Mouse (Mus musculus) bone marrow macrophage, adult 2 months (primary cell): Measurements from ENCODE around the gene Rpl5. TPM values are rescaled to one million over a fixed set of nuclear protein-coding genes. Genes with fewer than 3 reads are reported as not detected.

ENCODE experiments used
- H3K27ac ChIP-seq: 2 replicates; pipeline ENCODE4 v1.5.1; 2012; ENCODE audit warnings: low read depth, low read length; ENCODE audit not compliant: insufficient read depth
- H3K4me1 ChIP-seq: 2 replicates; pipeline ENCODE4 v1.6.1; 2012; ENCODE audit warnings: low read length; ENCODE audit not compliant: control insufficient read depth, insufficient read depth
- H3K4me3 ChIP-seq: 2 replicates; pipeline ENCODE4 v1.5.1; 2012; ENCODE audit warnings: mild to moderate bottlenecking, low read length, moderate library complexity; ENCODE audit not compliant: insufficient read depth
- CTCF ChIP-seq: IDR thresholded peaks from 2 replicates; pipeline ENCODE4 v1.5.1; 2012; ENCODE audit warnings: low read depth, mild to moderate bottlenecking, low read length, moderate library complexity
- POLR2A ChIP-seq: IDR thresholded peaks from 2 replicates; pipeline ENCODE4 v1.6.1; 2012; ENCODE audit warnings: mild to moderate bottlenecking, low read depth, low read length, borderline replicate concordance
- polyA plus RNA-seq: library from polyadenylated mRNA; stranded (reverse); fragments of >200 nt; gene quantifications from 2 replicates; pipeline ENCODE4 v1.2.4, GENCODE M21; 2012; ENCODE audit not compliant: missing spikeins, insufficient read depth, insufficient read length

Gene Rpl5
- polyA plus RNA-seq, 1 experiment, result 54.3 TPM

- Histone ChIP-seq H3K27ac (no peak overlapping the region), H3K4me1 (peaks cover 7% of the 10 kb centered on the region), H3K4me3 (no peak overlapping the region)
- TF ChIP-seq POLR2A, result no peak
- TF ChIP-seq CTCF, result no peak
These were observed 4.0 kb upstream of the Rpl5 start for GRCm38 (mm10) chr5:107896265-107896664.

DNA sequence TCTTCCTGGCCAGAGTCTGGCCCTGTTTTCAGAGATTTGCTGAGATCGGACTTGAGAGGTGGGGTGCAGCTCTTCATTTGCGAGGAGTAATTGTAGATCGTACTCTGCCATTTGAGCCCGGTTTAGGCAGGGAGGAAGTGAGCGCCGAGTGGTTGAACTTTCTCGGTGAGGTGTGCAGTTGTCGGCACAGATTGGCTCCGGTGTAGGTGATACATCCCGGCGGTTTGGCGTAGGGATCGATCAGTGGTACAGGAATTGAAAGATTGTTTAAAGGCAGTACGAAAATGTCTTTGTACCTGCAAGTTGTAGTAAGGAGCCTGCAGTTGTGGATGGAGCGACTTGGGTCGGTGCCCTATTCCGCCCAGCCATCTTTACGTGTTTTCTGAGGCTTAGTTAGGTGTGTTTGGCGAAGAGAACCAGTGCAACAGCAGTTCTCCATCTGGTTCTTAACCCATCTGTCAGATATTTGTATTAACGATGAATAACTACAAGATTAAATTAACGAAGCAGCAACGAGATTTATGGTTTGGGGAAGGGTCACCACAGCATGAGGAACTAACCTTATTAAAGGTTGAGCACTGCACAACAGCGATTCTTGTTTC lies 813 bp downstream of the Rpl5 start:
- Histone ChIP-seq H3K27ac (peak overlapping the region; percentile 82), H3K4me3 (peak overlapping the region; percentile 81), H3K4me1 (peaks cover 10% of the 10 kb centered on the region)
- TF ChIP-seq CTCF, result no peak
- TF ChIP-seq POLR2A, result no peak

DNA sequence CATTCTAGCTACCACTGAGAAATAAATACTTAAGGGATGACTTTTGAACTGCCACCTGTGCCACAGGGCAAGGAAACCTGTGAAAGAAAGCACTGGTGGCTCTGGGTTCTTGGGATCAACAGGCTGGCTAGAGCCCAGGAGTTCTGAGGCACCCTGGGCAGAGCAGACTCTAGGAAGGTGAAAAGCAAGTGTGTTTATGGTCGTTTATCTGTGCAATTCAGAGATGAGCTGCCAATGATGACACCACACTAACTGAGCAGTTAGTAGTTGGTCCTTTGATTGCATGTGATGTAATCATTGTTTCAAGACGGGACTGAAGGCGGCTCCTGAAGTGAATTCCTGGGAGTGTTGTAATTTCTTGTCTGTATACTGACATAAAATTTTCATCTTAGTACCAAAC lies 4.0 kb downstream of the Rpl5 start:
- TF ChIP-seq CTCF (no peak), POLR2A (no peak)
- Histone ChIP-seq H3K4me3 (no peak overlapping the region), H3K4me1 (peaks cover 3% of the 10 kb centered on the region; the same call in 1 of the 2 replicates), H3K27ac (no peak overlapping the region)

- Histone ChIP-seq H3K4me3 (no peak overlapping the region), H3K27ac (no peak overlapping the region), H3K4me1 (peaks cover 5% of the 10 kb centered on the region)
- TF ChIP-seq POLR2A (no peak), CTCF (no peak)
These were observed 8.3 kb downstream of the Rpl5 start for GRCm38 (mm10) chr5:107908514-107909110.

DNA sequence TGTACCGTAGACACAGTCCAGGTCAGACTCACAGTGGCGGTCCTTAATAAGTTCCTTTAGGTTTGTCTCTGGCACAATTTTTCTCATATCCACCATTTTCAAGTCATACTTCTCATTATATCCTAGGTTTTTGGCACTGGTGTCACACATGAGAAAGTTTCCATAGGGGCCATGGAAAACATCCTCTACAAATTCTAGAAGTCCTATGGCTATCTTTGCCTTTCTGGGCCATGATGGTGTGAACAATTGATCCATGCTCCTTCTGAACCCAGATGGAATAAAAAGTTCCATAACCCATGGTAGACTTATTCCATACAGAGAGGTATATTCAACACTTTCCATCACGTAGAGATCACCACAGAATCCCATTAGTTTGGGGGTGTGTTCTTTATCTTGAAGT lies 9.4 kb downstream of the Rpl5 start:
- Histone ChIP-seq H3K4me3 (no peak overlapping the region), H3K4me1 (peaks cover 5% of the 10 kb centered on the region), H3K27ac (0 out of 2 replicates have a peak overlapping the region, but pooled peaks have one; percentile 26)
- no peak for TF ChIP-seq CTCF
- no peak for TF ChIP-seq POLR2A

- TF ChIP-seq CTCF (no peak), POLR2A (no peak)
- Histone ChIP-seq H3K27ac (peak overlapping the region; percentile 26; the same call in 1 of the 2 replicates), H3K4me1 (peaks cover 5% of the 10 kb centered on the region), H3K4me3 (no peak overlapping the region)
These were observed 9.8 kb downstream of the Rpl5 start for GRCm38 (mm10) chr5:107910084-107910616.

DNA sequence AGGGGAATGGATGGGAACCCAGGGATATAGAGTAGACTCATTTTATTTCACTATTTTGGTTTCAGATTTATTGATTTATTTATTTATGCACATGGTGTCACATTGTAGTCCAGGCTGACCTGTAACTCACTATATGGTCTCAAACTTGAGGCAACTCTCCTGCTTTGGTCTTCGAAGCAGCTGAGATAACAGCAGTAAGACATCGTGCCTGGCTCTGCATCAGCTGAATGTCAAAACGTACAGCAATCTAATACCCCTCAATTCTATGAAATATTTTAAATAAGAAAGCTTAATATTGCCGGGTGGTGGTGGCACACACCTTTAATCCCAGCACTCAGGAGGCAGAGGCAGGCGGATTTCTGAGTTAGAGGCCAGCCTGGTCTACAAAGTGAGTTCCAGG lies 10.7 kb downstream of the Rpl5 start:
- TF ChIP-seq CTCF (no peak), POLR2A (no peak)

GRCm38 (mm10) chr5:107915280-107915679 lies 15.0 kb downstream of the Rpl5 start:
- H3K27ac ChIP-seq, result no peak overlapping the region
- H3K4me1 ChIP-seq, result peaks cover 3% of the 10 kb centered on the region; the same call in 1 of the 2 replicates
- TF ChIP-seq POLR2A (no peak), CTCF (no peak)
- H3K4me3 ChIP-seq, result no peak overlapping the region

More for the DNA sequence above, 10.7 kb downstream of the Rpl5 start:
- Histone ChIP-seq H3K4me3 (no peak overlapping the region), H3K27ac (no peak overlapping the region), H3K4me1 (peaks cover 5% of the 10 kb centered on the region)

DNA sequence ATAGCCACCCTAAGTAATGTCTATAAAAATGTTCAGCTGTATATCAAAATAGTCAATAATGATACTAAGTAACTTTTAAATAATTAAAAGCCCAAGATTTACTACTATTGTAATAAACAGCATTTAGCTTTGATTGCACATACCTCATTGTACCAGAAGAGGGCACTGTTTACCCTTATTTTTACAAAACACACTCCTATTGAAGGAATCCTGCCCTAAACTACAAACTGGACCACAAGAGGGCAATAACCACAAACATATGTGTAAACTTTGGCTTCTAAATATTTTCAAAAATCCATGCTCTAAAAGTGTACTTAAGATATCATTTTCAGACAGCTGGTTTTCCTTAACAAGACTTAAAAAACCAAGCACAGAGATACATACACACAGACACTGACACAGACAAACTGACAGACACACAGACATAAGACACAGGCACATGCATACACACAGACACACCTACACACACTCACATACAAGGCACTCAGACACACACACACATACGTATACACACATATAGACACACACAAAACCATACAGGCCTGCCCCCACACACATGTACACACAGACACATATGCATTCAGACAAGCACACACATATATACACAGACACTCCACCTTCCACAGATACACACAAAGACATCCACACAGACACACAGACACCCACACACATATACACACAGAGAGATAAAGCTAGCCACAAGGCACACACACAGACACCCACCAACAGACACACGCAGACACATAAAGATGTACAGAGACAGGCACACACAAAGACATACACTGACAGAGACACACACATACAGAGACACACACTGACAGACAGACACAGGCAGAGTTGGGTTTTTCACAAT lies 21.3 kb downstream of the Rpl5 start:
- TF ChIP-seq POLR2A (no peak), CTCF (no peak)
- H3K4me3 ChIP-seq, result no peak overlapping the region
- no peak overlapping the region for H3K27ac ChIP-seq
- H3K4me1 ChIP-seq, result peaks cover 26% of the 10 kb centered on the region
